Mouse (Mus musculus) kidney, adult 2 months (tissue): ENCODE results near the gene Slc9b2.

Experiments
- CTCF ChIP-seq: fragments of 200-500 bp; conservative IDR thresholded peaks from 2 replicates; pipeline ENCODE4 v1.5.1; 2011; ENCODE audit warnings: low read depth, mild to moderate bottlenecking, control low read depth, low read length, moderate library complexity, mixed read lengths; ENCODE audit not compliant: insufficient read depth, insufficient read length
- POLR2A ChIP-seq: fragments of 200-500 bp; IDR thresholded peaks from one replicate; pipeline ENCODE4 v1.6.1; 2011; ENCODE audit warnings: low read depth, low read length, control low read depth

GRCm38 (mm10) chr3:135318331-135318730, 10.8 kb downstream of the Slc9b2 start:
- TF ChIP-seq CTCF (no peak), POLR2A (no peak)
